In the genomic region with DNA sequence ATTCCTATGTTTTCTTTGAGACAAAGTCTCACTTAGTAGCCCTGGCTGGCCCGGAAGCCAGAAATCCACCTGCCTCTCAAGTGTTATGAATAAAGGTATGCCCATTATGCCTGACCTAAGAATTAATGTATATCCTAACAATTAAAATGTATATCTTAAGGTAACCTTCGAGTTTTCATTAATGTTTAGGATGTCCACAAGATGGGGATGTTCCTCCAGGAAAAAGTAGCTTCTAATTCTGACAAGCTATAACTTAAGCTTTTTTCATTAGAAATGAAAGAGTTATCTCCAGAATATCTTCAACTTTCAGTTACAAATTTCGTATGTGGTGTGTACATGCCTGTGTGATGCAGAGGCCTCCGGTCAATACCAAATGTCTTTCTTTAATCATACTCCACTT, we compare ENCODE assay signal across 22 mouse cellular contexts. TPM values are rescaled to one million over a fixed set of nuclear protein-coding genes. Genes with fewer than 3 reads are reported as not detected.
DNase-seq lines count a peak whose midpoint lies in the region; ATAC-seq and TF ChIP-seq lines count a peak whose summit lies in the region.
"Had no signal": no experiment of that assay in that cellular context is flagged by ENCODE, and none has a peak within 500 bp of the region (broad histone marks: within the 10 kb centered on the region; RNA-seq: fewer than 3 reads in every experiment).

No protein-coding gene starts in this region.

- no peaks in the 10 kb centered on the region for H3K27me3 ChIP-seq in heart, adult 2 months (ENCODE audit: control insufficient read depth, insufficient read depth, low read length)
- H3K27me3 ChIP-seq in midbrain, postnatal 0 days (ENCODE audit: insufficient read depth, low read length) = no peaks in the 10 kb centered on the region
- no peaks in the 10 kb centered on the region for H3K27me3 ChIP-seq in midbrain, embryonic 15.5 days (replicated peaks)
- H3K27me3 ChIP-seq: embryonic facial prominence, embryonic 13.5 days; hindbrain, embryonic 15.5 days; limb, embryonic 12.5 days had no signal

- H3K4me1 ChIP-seq in heart, adult 2 months (ENCODE audit: control insufficient read depth, insufficient read depth, low read length) = no peaks in the 10 kb centered on the region
- H3K4me1 ChIP-seq in midbrain, postnatal 0 days (ENCODE audit: insufficient read depth, low read length) = no peaks in the 10 kb centered on the region
- H3K4me1 ChIP-seq in midbrain, embryonic 15.5 days = no peaks in the 10 kb centered on the region
- H3K4me1 ChIP-seq: embryonic facial prominence, embryonic 13.5 days; heart, embryonic 10.5 days; hindbrain, embryonic 15.5 days; limb, embryonic 12.5 days had no signal

- no peak for ATAC-seq in midbrain, postnatal 0 days (ENCODE audit: low FRiP score)
- ATAC-seq in midbrain, embryonic 15.5 days (replicated peaks) = no peak
- ATAC-seq in megakaryocyte progenitor cell, adult 5-6 weeks (replicated peaks; ENCODE audit: poor library complexity) = no peak

- H3K36me3 ChIP-seq in heart, adult 2 months (ENCODE audit: control insufficient read depth, insufficient read depth, low read length) = no peaks in the 10 kb centered on the region
- 0 out of 2 replicates have a peak, but pooled peaks cover 4% of the 10 kb centered on the region for H3K36me3 ChIP-seq in midbrain, postnatal 0 days (ENCODE audit: insufficient read depth, low read length)
- no peaks in the 10 kb centered on the region for H3K36me3 ChIP-seq in midbrain, embryonic 15.5 days (replicated peaks)

- H3K79me2 ChIP-seq in heart, adult 2 months (replicated peaks; ENCODE audit: control insufficient read depth, insufficient read depth, low read length) = no peaks in the 10 kb centered on the region

- no peak overlapping the region for H3K4me3 ChIP-seq in heart, adult 2 months
- H3K4me3 ChIP-seq in midbrain, postnatal 0 days (ENCODE audit: low read depth, low read length) = no peak overlapping the region
- H3K4me3 ChIP-seq in midbrain, embryonic 15.5 days = no peak overlapping the region
- H3K4me3 ChIP-seq: embryonic facial prominence, embryonic 13.5 days; heart, embryonic 10.5 days; hindbrain, embryonic 15.5 days; limb, embryonic 12.5 days had no signal

- TF ChIP-seq POLR2A in heart, adult 2 months (IDR thresholded peaks at IDR 0.05; ENCODE audit: insufficient read depth, low read depth, low read length) = no peak
- no peak for TF ChIP-seq POLR2A in brain, embryonic 14.5 days (IDR thresholded peaks at IDR 0.05; ENCODE audit: borderline replicate concordance, extremely low read depth, insufficient read depth, insufficient read length, poor library complexity, severe bottlenecking)

- no peaks in the 10 kb centered on the region for H3K9me3 ChIP-seq in midbrain, postnatal 0 days (ENCODE audit: low read length)
- no peaks in the 10 kb centered on the region for H3K9me3 ChIP-seq in midbrain, embryonic 15.5 days
- H3K9me3 ChIP-seq: embryonic facial prominence, embryonic 13.5 days; heart, embryonic 10.5 days; hindbrain, embryonic 15.5 days; limb, embryonic 12.5 days had no signal

- no peak for TF ChIP-seq EP300 in heart, adult 2 months (IDR thresholded peaks at IDR 0.05; ENCODE audit: insufficient read depth, low read depth, low read length)

- H3K4me2 ChIP-seq in midbrain, postnatal 0 days (ENCODE audit: low read depth, low read length, poor library complexity, severe bottlenecking) = no peak overlapping the region
- H3K4me2 ChIP-seq in midbrain, embryonic 15.5 days = no peak overlapping the region
- H3K4me2 ChIP-seq: embryonic facial prominence, embryonic 13.5 days; hindbrain, embryonic 15.5 days; limb, embryonic 12.5 days had no signal

- TF ChIP-seq CTCF in heart, adult 2 months (IDR thresholded peaks at IDR 0.05) = 0 out of 2 replicates have a peak, but pooled peaks have one; percentile 18
- peak; percentile 56 for TF ChIP-seq CTCF in midbrain, postnatal 0 days (IDR thresholded peaks at IDR 0.05)
- no peak for TF ChIP-seq CTCF in brain, embryonic 14.5 days (IDR thresholded peaks at IDR 0.05; ENCODE audit: borderline replicate concordance, extremely low read depth, insufficient read depth, insufficient read length)

- intact Hi-C loops in heart, adult 2 months (cut with DNase I) = no loop called here
- intact Hi-C loops in heart, postnatal 25 days (cut with DNase I) = no loop called here

- DNase-seq in heart, adult 2 months = no peak
- DNase-seq in heart, postnatal 25 days (ENCODE audit: low spot score) = no peak
- peak; percentile 21 for DNase-seq in midbrain, postnatal 0 days (ENCODE audit: low spot score)
- DNase-seq in brain, embryonic 14.5 days (ENCODE audit: low read depth) = peak; percentile 22
- no peak for DNase-seq in yolk sac, embryonic 10.5 days (ENCODE audit: low spot score)
- DNase-seq: adrenal gland, postnatal 25 days; cerebellum, adult 9-11 months; gastrocnemius, postnatal 25 days; heart, postnatal 10 days; kidney, adult 18-20 months; layer of hippocampus, postnatal 36 days; lung, postnatal 10 days; right cerebral cortex, postnatal 4 days; thymus, postnatal 36 days had no signal

- no peak overlapping the region for H3K9ac ChIP-seq in heart, adult 2 months (ENCODE audit: low read depth, low read length)
- no peak overlapping the region for H3K9ac ChIP-seq in midbrain, postnatal 0 days (replicated peaks; ENCODE audit: low read length, poor library complexity, severe bottlenecking)
- no peak overlapping the region for H3K9ac ChIP-seq in midbrain, embryonic 15.5 days
- H3K9ac ChIP-seq: embryonic facial prominence, embryonic 13.5 days; hindbrain, embryonic 15.5 days; limb, embryonic 12.5 days; liver, embryonic 14.5 days had no signal

- no peak overlapping the region for H3K27ac ChIP-seq in heart, adult 2 months
- no peak overlapping the region for H3K27ac ChIP-seq in midbrain, postnatal 0 days (ENCODE audit: low read depth, low read length)
- no peak overlapping the region for H3K27ac ChIP-seq in midbrain, embryonic 15.5 days
- H3K27ac ChIP-seq: embryonic facial prominence, embryonic 13.5 days; heart, embryonic 10.5 days; hindbrain, embryonic 15.5 days; limb, embryonic 12.5 days; liver, embryonic 14.5 days had no signal

- WGBS in heart, adult 2 months = 84% methylated on average over 4 of the region's 4 CpGs
- 92% methylated on average over 4 of the region's 4 CpGs for WGBS in midbrain, postnatal 0 days
- WGBS in midbrain, embryonic 15.5 days = 93% methylated on average over 4 of the region's 4 CpGs

RNA-seq across cellular contexts. Expression of a gene that starts 13.8 kb away (rescaled TPM):
- under 1 TPM; 0.77 to 0.94 TPM for total RNA-seq in heart, adult 2 months (2021)
- 0.53 and 0.56 TPM in 2 replicates for polyA plus RNA-seq in heart, adult 2 months (2012; rRNA removed)
- total RNA-seq in heart, postnatal 25 days (2021) = 1 to 10 TPM; 1.3 to 2.7 TPM
- 7.6 and 8.5 TPM in 2 replicates for total RNA-seq in midbrain, postnatal 0 days (2014; rRNA removed)
- 5.2 and 5.8 TPM in 2 replicates for polyA plus RNA-seq in midbrain, postnatal 0 days (2015; fragmentation: Nextera tagmentation; extraction: Ambion mirVana)
- polyA plus RNA-seq in midbrain, embryonic 15.5 days (2015; fragmentation: Nextera tagmentation; extraction: Ambion mirVana) = 9.6 and 9.7 TPM in 2 replicates
- polyA plus RNA-seq in brain, embryonic 14.5 days (2012; rRNA removed) = 19.8 and 23.5 TPM in 2 replicates
- total RNA-seq in megakaryocyte progenitor cell, adult 5-6 weeks (2015) = 66.5 and 78.2 TPM in 2 replicates
- 65.1 and 76.5 TPM in 2 replicates for total RNA-seq in megakaryocyte progenitor cell, adult 5-6 weeks (2017)

RNA-seq across cellular contexts. Expression of a gene that starts 13.9 kb away (rescaled TPM):
- 1 to 10 TPM; 8.3 to 8.6 TPM for total RNA-seq in heart, adult 2 months (2021)
- polyA plus RNA-seq in heart, adult 2 months (2012; rRNA removed) = 2.5 and 5.6 TPM in 2 replicates
- total RNA-seq in heart, postnatal 25 days (2021) = 1 to 10 TPM; 7.5 to 7.6 TPM
- total RNA-seq in midbrain, postnatal 0 days (2014; rRNA removed) = 10.1 and 20.0 TPM in 2 replicates
- 9.1 and 9.3 TPM in 2 replicates for polyA plus RNA-seq in midbrain, postnatal 0 days (2015; fragmentation: Nextera tagmentation; extraction: Ambion mirVana)
- 7.2 and 7.4 TPM in 2 replicates for polyA plus RNA-seq in midbrain, embryonic 15.5 days (2015; fragmentation: Nextera tagmentation; extraction: Ambion mirVana)
- polyA plus RNA-seq in brain, embryonic 14.5 days (2012; rRNA removed) = 11.2 and 13.0 TPM in 2 replicates
- total RNA-seq in megakaryocyte progenitor cell, adult 5-6 weeks (2015) = 8.5 and 9.8 TPM in 2 replicates
- total RNA-seq in megakaryocyte progenitor cell, adult 5-6 weeks (2017) = 7.9 and 12.5 TPM in 2 replicates

RNA-seq across cellular contexts. Expression of a gene that starts 40.8 kb away (rescaled TPM):
- 1 to 10 TPM; 3.6 to 4.7 TPM for total RNA-seq in heart, adult 2 months (2021)
- 1.7 and 3.3 TPM in 2 replicates for polyA plus RNA-seq in heart, adult 2 months (2012; rRNA removed)
- 1 to 10 TPM; 3.0 to 3.8 TPM for total RNA-seq in heart, postnatal 25 days (2021)
- 92.2 and 92.6 TPM in 2 replicates for total RNA-seq in midbrain, postnatal 0 days (2014; rRNA removed)
- 41.6 and 47.9 TPM in 2 replicates for polyA plus RNA-seq in midbrain, postnatal 0 days (2015; fragmentation: Nextera tagmentation; extraction: Ambion mirVana)
- polyA plus RNA-seq in midbrain, embryonic 15.5 days (2015; fragmentation: Nextera tagmentation; extraction: Ambion mirVana) = 42.9 and 47.2 TPM in 2 replicates
- polyA plus RNA-seq in brain, embryonic 14.5 days (2012; rRNA removed) = 23.3 and 29.8 TPM in 2 replicates
- 0.34 and 2.6 TPM in 2 replicates for total RNA-seq in megakaryocyte progenitor cell, adult 5-6 weeks (2015)
- total RNA-seq in megakaryocyte progenitor cell, adult 5-6 weeks (2017) = 0.33 and 1.6 TPM in 2 replicates
- total RNA-seq: neutrophil, adult 5-6 weeks had no signal

Comparison
In these comparisons a context has a peak if more than half of its experiments do, and no peak if none do; other contexts are left out.
1. DNase-seq: peak in midbrain, postnatal 0 days (single experiment) and brain, embryonic 14.5 days (single experiment); none in heart, adult 2 months (0 of 2), heart, postnatal 25 days (single experiment) and yolk sac, embryonic 10.5 days (single experiment).
2. RNA of a gene that starts 40.8 kb away (total RNA-seq): 92.2 to 92.6 TPM in midbrain, postnatal 0 days; 3.6 to 4.7 TPM in heart, adult 2 months, 3.0 to 3.8 TPM in heart, postnatal 25 days and 0.33 to 2.6 TPM in megakaryocyte progenitor cell, adult 5-6 weeks; every median in the first group is over 10 times any median in the second.